Mouse (Mus musculus) heart, embryonic 10.5 days (tissue): ENCODE results near the gene Gm1553. TPM values are rescaled to one million over a fixed set of nuclear protein-coding genes. Genes with fewer than 3 reads are reported as not detected.

ENCODE experiments used
- DNase-seq: peaks from one replicate; pipeline ENCODE4 v3.0.0-alpha.2; 2017; ENCODE audit warnings: low spot score
- H3K27ac ChIP-seq: fragments of 300-500 bp; sonication (generic); 2 replicates; pipeline ENCODE4 v1.5.1; 2016; ENCODE audit warnings: mild to moderate bottlenecking
- H3K27me3 ChIP-seq: fragments of 300-500 bp; sonication (generic); 2 replicates; pipeline ENCODE4 v1.6.1; 2016; ENCODE audit warnings: mild to moderate bottlenecking; ENCODE audit not compliant: poor library complexity, insufficient read depth, severe bottlenecking
- H3K36me3 ChIP-seq: fragments of 300-500 bp; sonication (generic); 2 replicates; pipeline ENCODE4 v1.6.1; 2016; ENCODE audit warnings: mild to moderate bottlenecking, moderate library complexity
- H3K4me1 ChIP-seq: fragments of 300-500 bp; sonication (generic); 2 replicates; pipeline ENCODE4 v1.6.1; 2016; ENCODE audit warnings: mild to moderate bottlenecking
- H3K4me3 ChIP-seq: fragments of 300-500 bp; sonication (generic); 2 replicates; pipeline ENCODE4 v1.5.1; 2016; ENCODE audit warnings: mild to moderate bottlenecking, moderate library complexity
- H3K9me3 ChIP-seq: fragments of 300-500 bp; sonication (generic); 2 replicates; pipeline ENCODE4 v1.6.1; 2016; ENCODE audit warnings: mild to moderate bottlenecking, moderate library complexity
- WGBS: fragments of 180-500 bp; shearing (Covaris S2); methylation state at CpG from one replicate; pipeline ENCODE4 v1.1.7; 2016; 5-methylcytosine and 5-hydroxymethylcytosine counted together
- polyA plus RNA-seq: library from polyadenylated mRNA; unstranded; fragments of >200 nt; fragmentation: Nextera tagmentation; extraction: Ambion mirVana; gene quantifications from 2 replicates; pipeline ENCODE4 v1.2.1, GENCODE M21; 2016

The Gm1553 gene
- polyA plus RNA-seq, result not detected in 2 replicates

GRCm38 (mm10) chr10:82492518-82492917, at the start of gene Gm1553:
Gene Gm1553, minus strand, starts transcription at chr10:82492618.
- H3K36me3 ChIP-seq, result no peaks in the 10 kb centered on the region
- no peak within 1 kb of the TSS for H3K4me3 ChIP-seq
- 77% methylated on average over 2 of the region's 2 CpGs for WGBS
- H3K27me3 ChIP-seq, result no peaks in the 10 kb centered on the region
- no peak within 1 kb of the TSS for H3K27ac ChIP-seq
- H3K4me1 ChIP-seq, result no peaks in the 10 kb centered on the region
- no peak for DNase-seq
- no peaks in the 10 kb centered on the region for H3K9me3 ChIP-seq

Other genes with a start within 250 kb of the Gm1553 start
- gene 4932415D10Rik, start 176.0 kb downstream of the Gm1553 start, polyA plus RNA-seq, result 0.03 TPM in 1 of 2 replicates, not detected in the other
- 8.2 and 9.0 TPM in 2 replicates for gene Gm4924, start 138.4 kb downstream of the Gm1553 start, polyA plus RNA-seq
- gene 1190007I07Rik, start 130.6 kb upstream of the Gm1553 start, polyA plus RNA-seq, result 37.5 and 41.8 TPM in 2 replicates
- gene Tdg, start 137.2 kb upstream of the Gm1553 start, polyA plus RNA-seq, result 151 and 163 TPM in 2 replicates
- 1.2 and 1.3 TPM in 2 replicates for gene Glt8d2, start 198.0 kb upstream of the Gm1553 start, polyA plus RNA-seq
- 37.7 and 44.3 TPM in 2 replicates for gene Hcfc2, start 203.5 kb upstream of the Gm1553 start, polyA plus RNA-seq